Mouse (Mus musculus) frontal cortex, adult (tissue): ENCODE results near the gene Cmtm1.
A peak's percentile ranks its signal among the peaks of the same experiment; 100 is the strongest.
"Not testable (repeated sequence)": the region's sequence is repeated elsewhere in the genome, so short reads cannot be mapped to it uniquely, and the experiment has no call there.

Experiments
- ATAC-seq: cut with Nextera tagmentation; 2 replicates; pipeline ENCODE4 v1.9.2; 2017; ENCODE audit warnings: mild to moderate bottlenecking, moderate library complexity, mixed read lengths; ENCODE audit not compliant: low TSS enrichment

Gene Cmtm1

DNA sequence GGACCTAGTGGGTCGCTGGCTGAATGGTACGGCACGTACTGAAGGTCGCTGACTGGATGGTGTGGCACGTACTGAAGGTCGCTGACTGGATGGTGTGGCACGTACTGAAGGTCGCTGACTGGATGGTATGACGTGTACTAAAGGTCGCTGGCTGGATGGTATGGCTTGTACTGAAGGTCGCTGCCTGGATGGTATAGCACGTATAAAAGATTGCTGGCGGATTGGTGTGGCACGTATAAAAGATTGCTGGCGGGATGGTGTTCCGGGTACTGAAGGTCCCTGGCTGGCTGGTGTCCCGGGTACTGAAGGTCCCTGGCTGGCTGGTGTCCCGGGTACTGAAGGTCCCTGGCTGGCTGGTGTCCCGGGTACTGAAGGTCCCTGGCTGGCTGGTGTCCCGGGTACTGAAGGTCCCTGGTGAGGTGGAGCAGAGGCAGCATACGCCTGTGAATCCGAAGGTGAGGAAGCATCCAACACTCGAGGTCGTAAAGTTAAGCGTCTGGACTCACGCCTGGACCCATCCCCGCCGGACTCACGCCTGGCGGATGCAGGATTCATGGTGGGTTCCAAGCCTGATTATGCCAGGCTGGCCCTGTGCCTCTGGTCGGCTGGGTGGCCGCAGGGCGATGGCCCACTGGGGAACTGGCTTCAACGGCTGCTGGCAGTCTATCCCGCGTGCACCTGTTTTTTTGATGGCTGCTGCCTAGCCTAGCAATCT, at the start of gene Cmtm1, which contains the start of gene Gm45711:
TSS of gene Cmtm1 (minus strand) at position 705 of the 715 bp plus-strand sequence.
TSS of gene Gm45711 (minus strand) at position 641 of the 715 bp plus-strand sequence.
- ATAC-seq: not testable (repeated sequence)

DNA sequence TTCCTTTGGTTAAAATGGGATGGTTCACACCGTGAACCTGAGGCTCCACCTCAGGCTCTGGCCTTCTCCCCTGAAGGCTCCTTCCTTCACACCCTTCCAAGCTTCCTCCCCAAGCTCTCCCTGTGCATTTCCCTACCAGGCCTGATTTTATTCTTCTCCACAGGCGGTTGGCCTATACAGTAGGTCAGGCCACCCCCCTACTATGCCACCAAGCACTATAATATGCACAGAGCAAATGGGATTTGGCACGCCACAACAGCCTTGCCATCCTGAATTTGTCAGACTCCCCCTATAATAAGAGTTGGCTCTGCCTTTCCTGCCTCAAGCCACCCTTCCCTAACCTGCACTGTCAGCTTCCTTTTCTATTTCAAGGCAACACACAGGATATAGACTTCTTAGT, 48.7 kb upstream of the Cmtm1 start:
- no peak for ATAC-seq

GRCm38 (mm10) chr8:104354504-104354903, 44.6 kb upstream of the Cmtm1 start:
- ATAC-seq: no peak

- ATAC-seq: peak; percentile 64; the same call in 1 of the 2 replicates
Measured at GRCm38 (mm10) chr8:104353186-104353585, 43.2 kb upstream of the Cmtm1 start.

DNA sequence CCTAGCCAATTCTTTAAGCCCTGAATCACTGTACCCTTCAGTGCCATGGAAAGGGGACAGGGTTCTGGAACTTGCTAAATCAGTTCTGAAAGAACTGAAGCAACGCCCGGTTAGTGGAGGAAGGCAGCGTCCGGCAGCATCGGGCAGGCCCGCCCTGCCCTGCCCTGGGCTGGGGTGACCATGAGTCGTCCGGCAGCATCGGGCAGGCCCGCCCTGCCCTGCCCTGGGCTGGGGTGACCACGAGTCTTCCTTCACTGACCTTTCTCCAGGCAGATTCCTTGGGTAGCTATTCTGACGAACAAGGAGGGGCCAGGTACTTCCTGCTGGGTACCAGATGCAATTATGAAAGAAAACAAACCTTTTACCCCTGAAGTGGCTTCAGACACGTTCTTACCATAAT, 40.1 kb upstream of the Cmtm1 start:
- no peak for ATAC-seq

- ATAC-seq: no peak
Measured at GRCm38 (mm10) chr8:104348971-104349370, 39.0 kb upstream of the Cmtm1 start.

- no peak for ATAC-seq
Measured at GRCm38 (mm10) chr8:104346706-104347105, 36.8 kb upstream of the Cmtm1 start.

- ATAC-seq: no peak
Measured at GRCm38 (mm10) chr8:104344622-104345021, 34.7 kb upstream of the Cmtm1 start.

DNA sequence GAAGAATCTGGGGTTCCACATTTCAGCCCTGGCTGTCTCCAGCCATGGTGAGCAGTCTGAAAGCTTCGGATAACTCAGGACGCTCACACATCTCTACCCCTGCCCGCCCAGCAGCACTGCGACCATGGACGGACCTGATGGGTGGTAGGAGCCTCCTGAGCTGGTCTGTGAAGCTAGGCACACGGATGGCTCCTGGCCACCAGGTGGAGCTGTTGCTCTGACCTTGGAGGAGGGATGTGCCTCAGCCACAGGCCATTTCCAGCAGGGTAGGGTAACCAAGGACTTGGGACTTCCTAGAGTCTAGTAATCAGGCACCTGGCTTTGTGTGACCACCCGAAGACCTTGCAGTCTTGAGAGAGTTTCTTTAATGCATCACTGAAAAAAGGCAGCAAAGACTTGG, 34.0 kb upstream of the Cmtm1 start:
- peak; percentile 80 for ATAC-seq

- no peak for ATAC-seq
Measured at GRCm38 (mm10) chr8:104342426-104342825, 32.5 kb upstream of the Cmtm1 start.

GRCm38 (mm10) chr8:104341678-104342077, 31.7 kb upstream of the Cmtm1 start:
- no peak for ATAC-seq

GRCm38 (mm10) chr8:104341106-104341561, 31.2 kb upstream of the Cmtm1 start:
- ATAC-seq: peak; percentile 29; the same call in 1 of the 2 replicates

GRCm38 (mm10) chr8:104340233-104341105, 30.5 kb upstream of the Cmtm1 start:
- peak; percentile 53 for ATAC-seq

DNA sequence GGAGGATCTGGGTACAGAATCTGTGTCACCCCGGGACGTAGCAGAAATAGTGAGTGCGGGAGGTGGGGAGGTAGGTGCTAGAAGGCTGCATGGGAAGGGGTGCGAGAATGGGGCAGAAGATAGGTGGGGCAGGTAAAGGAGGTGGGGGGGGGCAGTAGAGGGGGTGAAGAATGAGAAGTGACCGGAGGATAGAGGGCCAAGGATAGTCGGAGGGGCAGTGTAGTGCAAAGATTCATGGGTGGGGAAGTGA, 30.0 kb upstream of the Cmtm1 start:
- ATAC-seq: no peak

DNA sequence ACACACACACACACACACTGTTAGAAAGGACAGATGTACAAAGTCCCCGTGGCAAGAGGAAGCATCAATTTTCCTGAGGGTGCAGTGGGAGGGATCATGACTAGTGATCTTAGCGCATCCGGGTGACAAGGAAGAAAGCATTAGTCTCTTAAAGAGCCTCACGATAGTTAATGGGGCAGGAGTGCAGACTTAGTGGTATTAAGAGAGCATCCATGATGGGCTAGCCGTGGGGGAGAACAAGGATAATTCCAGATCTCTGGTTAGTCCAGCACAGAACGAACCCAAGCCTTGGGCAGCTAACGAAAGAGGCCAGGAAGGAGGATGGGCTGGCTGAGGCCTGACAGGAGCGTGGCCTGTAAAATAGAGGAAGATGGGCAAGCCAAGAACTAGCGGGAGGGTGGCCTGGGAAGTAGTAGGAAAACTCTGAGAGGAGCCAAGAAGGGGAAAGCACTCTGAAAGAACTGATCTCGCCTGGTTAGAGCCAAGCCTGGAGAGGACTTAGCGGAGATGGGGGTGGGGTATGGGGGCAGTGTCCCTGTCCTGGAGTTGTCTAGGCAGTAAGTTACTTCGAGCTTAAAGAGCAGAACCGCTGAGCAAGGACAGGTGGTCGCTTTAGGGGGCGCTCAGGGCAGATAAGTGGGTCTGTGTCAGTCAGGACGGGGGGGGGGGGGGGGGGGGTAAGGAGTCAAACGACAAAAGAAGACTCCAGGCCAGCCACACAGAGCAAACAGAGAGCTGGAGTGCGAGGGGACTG, 29.5 kb upstream of the Cmtm1 start, which contains the start of gene Cmtm3:
TSS of gene Cmtm3 (plus strand) at position 182 of the 754 bp plus-strand sequence.
- ATAC-seq: peak; percentile 5; the same call in 1 of the 2 replicates

GRCm38 (mm10) chr8:104337890-104338289, 27.9 kb upstream of the Cmtm1 start:
- ATAC-seq: no peak

DNA sequence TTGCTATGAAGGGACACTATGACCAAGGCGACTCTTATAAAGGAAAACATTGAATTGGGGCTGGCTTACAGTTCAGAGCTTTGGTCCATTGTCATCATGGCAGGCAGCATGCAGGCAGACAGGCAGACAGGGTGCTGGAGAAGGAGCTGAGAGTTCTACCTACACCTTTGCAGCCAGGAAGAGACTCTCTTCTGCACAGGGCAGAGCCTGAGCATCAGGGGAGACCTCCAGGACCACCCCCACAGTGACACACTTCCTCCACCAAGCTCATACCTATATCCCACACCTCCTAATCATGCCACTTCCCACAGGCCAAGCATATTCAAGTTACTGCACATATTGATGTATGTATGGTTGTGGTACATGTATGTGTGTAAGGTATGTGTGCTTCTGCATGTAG, 26.9 kb upstream of the Cmtm1 start:
- no peak for ATAC-seq

DNA sequence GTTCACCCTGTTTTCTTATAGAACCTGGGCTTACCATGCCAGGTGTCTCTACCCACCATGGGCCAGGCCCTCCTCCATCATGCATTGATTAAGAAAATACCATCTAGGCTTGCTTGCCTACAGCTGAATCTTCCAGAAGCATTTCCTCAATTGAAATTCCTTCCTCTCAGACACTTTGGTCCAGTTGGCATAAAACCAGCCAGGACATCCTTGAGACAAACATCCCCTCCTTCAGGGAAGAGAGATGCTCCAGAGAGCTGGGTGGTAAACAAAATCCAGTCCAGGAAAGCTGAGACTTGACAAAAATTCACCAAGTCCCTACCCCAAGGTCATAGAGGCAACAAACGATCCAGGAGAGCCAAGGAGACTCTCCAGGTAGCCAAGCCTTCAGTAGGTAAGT, 24.3 kb upstream of the Cmtm1 start:
- no peak for ATAC-seq

DNA sequence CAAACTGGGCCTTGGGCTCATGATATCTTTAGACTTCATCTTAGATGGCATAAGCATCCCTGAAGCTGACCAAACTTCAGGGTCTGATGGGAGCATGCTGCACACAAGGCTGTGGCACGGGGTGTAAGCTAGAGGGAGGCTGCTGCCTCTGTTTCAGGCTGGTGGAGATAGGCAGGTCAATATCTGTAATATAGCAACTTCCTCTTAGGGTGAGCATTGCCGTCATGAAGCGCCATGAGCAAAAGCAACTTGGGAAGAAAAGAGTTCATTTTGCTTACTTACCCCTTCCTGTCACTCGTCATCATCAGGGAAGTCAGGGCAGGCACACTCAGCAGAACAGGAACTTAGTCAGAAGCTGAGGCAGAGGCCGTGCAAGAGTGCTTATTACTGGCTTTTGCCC, 23.8 kb upstream of the Cmtm1 start:
- ATAC-seq: no peak

GRCm38 (mm10) chr8:104332665-104333631, 23.0 kb upstream of the Cmtm1 start:
- no peak for ATAC-seq

GRCm38 (mm10) chr8:104321930-104322329, 12.0 kb upstream of the Cmtm1 start, which contains the start of gene Cmtm2b:
Cmtm2b (plus strand) TSS chr8:104322230.
- not testable (repeated sequence) for ATAC-seq
